Mouse (Mus musculus) intestine, embryonic 15.5 days (tissue): Measurements from ENCODE around the gene Pik3ap1. TPM values are rescaled to one million over a fixed set of nuclear protein-coding genes. Genes with fewer than 3 reads are reported as not detected.

Source experiments
- polyA plus RNA-seq: library from polyadenylated mRNA; unstranded; fragments of >200 nt; fragmentation: Nextera tagmentation; extraction: Ambion mirVana; gene quantifications from 2 replicates; pipeline ENCODE4 v1.2.1, GENCODE M21; 2015

The Pik3ap1 gene
- polyA plus RNA-seq, 1 experiment from 2014 or later: 6.4 TPM

Other genes starting within 250 kb of the Pik3ap1 start
- 0.04 and 0.09 TPM in 2 replicates for gene Tll2, start 178.3 kb downstream of the Pik3ap1 start, polyA plus RNA-seq
- gene Tm9sf3, start 121.1 kb downstream of the Pik3ap1 start, polyA plus RNA-seq: 151 and 167 TPM in 2 replicates
- gene Lcor, start 97.5 kb upstream of the Pik3ap1 start, polyA plus RNA-seq: 27.3 and 30.3 TPM in 2 replicates
- 2.7 and 2.8 TPM in 2 replicates for gene Gm340, start 197.3 kb upstream of the Pik3ap1 start, polyA plus RNA-seq